Mouse (Mus musculus) kidney, adult 9 months (tissue): ENCODE results near the gene Cops3.

ENCODE experiments used
- DNase-seq: peaks from one replicate; pipeline ENCODE4 v3.0.0; 2022

The Cops3 gene

DNA sequence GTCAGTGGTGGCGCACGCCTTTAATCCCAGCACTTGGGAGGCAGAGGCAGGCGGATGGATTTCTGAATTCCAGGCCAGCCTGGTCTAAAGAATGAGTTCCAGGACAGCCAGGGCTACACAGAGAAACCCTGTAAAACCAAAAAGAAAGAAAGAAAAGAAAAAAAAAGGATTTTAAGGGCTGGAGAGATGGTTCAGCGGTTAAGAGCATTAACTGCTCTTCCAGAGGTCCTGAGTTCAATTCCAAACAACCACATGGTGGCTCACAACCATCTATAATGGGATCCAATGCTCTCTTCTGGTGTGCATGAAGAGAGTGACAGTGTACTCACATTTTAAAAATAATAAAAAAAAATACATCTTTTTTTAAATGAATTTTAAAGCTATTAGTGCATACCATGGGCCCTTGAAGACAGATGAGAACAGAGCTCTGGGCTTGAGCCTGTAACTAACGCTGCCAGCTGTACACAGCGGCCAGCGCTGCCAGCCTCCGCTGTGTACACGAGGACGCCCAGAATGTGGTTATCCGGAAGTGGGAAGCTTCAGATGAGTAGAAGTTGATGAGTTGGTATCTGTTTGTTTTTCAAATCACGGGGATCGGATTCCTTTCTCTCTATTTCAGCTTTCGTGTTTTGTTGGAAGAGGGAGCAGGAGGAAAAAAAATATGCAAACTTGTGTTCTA, 29.0 kb downstream of the Cops3 start:
- no peak for DNase-seq

- peak; percentile 91 for DNase-seq
Measured at GRCm38 (mm10) chr11:59809670-59810474, 29.8 kb downstream of the Cops3 start, which contains the start of gene Flcn. Gene Flcn, minus strand, starts transcription at chr11:59810016.

- peak; percentile 75 for DNase-seq
Measured at GRCm38 (mm10) chr11:59809071-59809669, 30.5 kb downstream of the Cops3 start.

DNA sequence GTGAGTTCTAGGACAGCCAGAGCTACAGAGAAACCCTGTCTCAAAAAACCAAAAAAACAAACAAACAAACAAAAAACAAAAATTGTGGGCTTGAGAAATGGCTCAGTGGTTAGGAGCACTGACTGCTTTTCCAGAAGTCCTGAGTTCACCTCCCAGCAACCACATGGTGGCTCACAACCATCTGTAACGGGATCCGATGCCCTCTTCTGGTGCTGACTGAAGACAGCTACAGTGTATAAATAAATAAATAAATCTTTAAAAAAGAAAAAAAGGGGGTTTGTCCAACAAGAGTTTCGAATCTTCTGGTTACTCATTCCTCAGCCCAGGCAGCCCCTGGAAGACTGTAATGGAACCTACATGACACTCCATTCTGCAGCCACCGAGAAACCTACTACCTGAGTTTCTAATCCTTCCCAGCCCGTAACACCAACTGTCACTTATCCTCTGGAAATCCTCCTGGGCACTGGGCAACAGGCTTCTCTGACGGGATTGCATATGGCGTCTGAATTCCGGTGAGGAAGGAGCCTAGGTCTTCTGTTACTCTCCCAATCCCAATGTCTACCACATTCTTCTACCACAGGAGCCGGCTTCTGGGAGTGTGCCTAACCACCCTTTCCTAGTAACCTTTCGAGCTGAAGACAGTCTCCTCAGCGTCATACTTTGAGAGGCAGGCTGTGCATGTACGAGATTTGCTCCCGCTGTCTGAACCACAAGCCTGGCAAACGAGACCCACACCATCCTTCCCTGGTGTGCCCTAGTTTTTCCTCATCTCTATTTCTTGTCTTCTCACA, 31.3 kb downstream of the Cops3 start:
- peak; percentile 11 for DNase-seq

GRCm38 (mm10) chr11:59805656-59806055, 34.0 kb downstream of the Cops3 start:
- no peak for DNase-seq

DNA sequence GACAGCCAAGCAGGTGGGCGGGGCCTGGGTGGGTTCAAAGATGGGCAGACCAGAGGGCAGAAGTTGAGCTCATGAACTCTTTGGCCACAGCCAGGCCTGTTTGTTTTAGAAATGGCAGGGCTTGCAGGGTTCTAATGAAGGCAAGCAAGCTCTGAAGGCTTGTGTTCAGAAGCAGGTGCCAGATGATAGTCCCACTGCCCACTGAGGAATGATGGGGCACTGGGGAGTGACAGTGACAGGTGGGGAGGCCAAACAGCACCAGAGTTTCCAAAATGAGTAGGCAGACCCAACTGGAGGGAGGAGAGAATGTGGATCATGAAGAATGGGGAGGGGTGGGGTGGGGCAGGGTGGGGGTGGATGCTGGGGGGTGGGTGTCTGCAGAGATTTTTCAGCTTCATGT, 34.4 kb downstream of the Cops3 start:
- DNase-seq: no peak

DNA sequence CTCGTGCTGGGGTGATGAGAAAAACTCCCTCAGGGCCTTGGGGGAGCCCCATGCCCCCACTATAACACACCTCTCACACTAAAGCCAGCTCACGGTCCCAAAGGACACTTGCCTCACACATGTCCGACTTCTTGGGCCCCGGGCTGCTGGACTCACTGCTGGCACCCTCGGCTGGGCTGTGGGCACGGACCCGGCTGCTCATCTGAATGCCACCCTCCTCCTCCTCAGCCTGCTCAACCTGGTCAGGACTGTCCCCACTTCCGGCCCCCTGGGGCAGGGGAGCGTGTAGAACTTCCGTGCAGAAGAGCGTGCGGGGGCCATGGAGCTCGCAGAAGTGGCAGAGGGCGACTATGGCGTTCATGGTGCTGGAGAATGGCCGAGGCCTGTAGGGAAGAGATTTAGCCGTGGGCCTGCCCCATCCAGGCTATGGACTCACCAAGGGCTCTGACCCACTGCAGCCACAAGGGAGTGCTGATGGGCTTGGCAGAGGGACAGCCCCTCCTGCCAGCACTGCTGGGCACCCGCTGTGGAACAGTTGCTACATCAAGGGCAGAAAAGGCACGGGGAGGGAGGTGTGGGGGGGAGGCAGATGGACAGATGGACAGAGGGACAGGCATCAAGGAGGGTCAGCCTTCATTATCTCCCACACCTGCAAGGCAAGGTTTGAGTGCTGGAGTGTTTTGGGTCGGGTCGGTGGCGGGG, 35.1 kb downstream of the Cops3 start:
- no peak for DNase-seq

DNA sequence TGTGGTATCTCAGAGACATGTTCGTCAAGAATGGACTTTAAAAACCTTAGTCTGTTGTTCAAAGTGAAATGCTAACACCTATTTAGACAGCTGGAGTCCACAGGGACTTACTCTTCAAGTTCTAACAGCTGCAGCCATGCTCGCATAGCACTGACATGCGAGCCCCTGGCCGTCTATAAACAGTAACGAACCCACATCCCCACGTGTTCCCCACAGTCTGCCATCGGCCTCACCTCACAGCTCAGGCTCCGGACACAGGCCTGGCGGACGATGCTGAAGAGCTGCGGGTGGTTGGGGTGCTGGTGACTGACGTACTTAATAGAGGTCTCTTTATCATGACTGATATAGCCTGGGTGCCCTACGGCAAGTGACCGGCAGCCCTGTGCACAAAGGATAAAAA, 36.1 kb downstream of the Cops3 start:
- no peak for DNase-seq

DNA sequence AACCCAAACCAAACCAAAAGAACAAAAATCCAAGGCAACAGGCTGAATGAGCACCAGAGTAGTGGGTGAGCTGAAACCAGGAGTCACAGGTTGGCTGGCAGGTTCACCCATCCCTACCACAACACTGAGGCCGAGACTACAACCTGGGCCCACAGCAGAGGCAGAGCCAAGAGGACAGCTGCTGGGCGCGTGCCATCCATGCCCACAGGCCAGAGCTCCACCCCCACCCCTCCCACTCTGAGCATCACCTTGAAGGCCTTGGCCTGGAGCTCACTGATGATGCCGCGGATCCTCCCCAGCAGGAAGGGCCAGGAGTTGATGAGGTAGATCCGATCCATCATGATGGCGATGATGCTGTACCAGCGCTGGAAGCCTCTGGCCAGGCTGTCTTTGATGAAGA, 37.8 kb downstream of the Cops3 start:
- DNase-seq: no peak

GRCm38 (mm10) chr11:59800412-59800811, 39.2 kb downstream of the Cops3 start:
- DNase-seq: no peak

- no peak for DNase-seq
Measured at GRCm38 (mm10) chr11:59793390-59793789, 46.2 kb downstream of the Cops3 start.

GRCm38 (mm10) chr11:59789311-59789710, 50.3 kb downstream of the Cops3 start:
- DNase-seq: no peak

- peak; percentile 54 for DNase-seq
Measured at GRCm38 (mm10) chr11:59787199-59787781, 52.3 kb downstream of the Cops3 start, which contains the start of gene Pld6. Gene Pld6, minus strand, starts transcription at chr11:59787645.

- no peak for DNase-seq
Measured at GRCm38 (mm10) chr11:59786444-59787198, 53.0 kb downstream of the Cops3 start.

DNA sequence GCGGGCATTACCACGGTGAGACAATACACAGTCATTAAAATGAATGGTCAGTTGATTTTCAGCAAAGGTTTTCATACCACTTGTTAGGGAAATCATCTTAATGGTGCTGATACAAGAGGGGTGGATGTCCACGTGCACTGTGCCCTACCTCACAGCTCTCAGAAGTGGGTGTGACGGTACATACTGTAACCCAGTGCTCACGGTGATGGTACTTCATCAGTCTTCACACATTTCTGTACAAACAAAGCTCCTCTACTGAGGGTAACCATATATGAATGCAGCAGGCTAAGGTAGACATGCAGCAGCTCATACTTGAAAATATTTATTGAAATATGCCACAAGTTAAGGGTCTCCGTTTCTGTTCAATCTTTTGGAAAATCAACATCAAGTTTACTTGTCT, 56.0 kb downstream of the Cops3 start:
- no peak for DNase-seq

- no peak for DNase-seq
Measured at GRCm38 (mm10) chr11:59782091-59782590, 57.5 kb downstream of the Cops3 start.

- DNase-seq: no peak
Measured at GRCm38 (mm10) chr11:59780241-59780640, 59.4 kb downstream of the Cops3 start.

GRCm38 (mm10) chr11:59779406-59779805, 60.2 kb downstream of the Cops3 start:
- DNase-seq: no peak

GRCm38 (mm10) chr11:59778874-59779223, 60.8 kb downstream of the Cops3 start:
- no peak for DNase-seq

DNA sequence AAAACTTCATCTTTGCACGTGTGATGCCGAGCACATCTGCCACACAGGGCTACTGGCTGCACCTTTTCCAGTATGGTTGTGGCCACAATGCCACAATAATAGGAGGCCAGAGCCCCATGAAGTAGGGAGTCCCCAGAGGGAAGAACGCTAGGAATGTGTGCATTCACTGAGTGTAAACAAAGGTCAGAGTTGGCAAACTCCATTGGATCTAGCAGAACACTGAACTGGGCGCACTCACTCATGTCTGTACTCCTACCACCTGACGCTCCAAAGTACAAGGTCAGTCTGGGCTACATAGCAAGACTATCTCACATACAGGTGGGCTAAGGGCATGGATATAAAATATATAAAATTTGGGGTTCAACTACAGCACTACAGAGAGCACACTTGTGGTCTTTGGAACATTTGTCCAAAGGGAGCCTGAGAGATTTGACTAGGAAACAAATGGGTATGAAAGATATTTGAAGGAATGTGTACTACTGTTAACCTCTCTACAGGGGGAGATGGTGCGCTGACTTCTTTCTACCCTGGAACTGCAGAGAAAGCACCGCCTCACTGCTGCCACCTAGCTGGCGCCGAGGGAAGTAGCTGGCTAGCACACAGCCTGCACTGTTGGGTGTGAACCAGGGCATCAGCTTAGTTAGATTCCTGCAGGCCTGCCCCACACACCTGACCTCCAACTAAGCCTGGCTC, 61.3 kb downstream of the Cops3 start:
- DNase-seq: peak; percentile 81
